Mouse (Mus musculus) bone marrow macrophage, adult 2 months (primary cell): Measurements from ENCODE around the gene Gcn1l1.

Source experiments
- CTCF ChIP-seq: IDR thresholded peaks from 2 replicates; pipeline ENCODE4 v1.5.1; 2012; ENCODE audit warnings: low read depth, mild to moderate bottlenecking, low read length, moderate library complexity
- POLR2A ChIP-seq: IDR thresholded peaks from 2 replicates; pipeline ENCODE4 v1.6.1; 2012; ENCODE audit warnings: mild to moderate bottlenecking, low read depth, low read length, borderline replicate concordance

GRCm38 (mm10) chr5:115652681-115653575 lies 87.9 kb downstream of the Gcn1l1 start:
- TF ChIP-seq CTCF (peak; percentile 60; the same call in 1 of the 2 replicates), POLR2A (no peak)
